Mouse (Mus musculus) c-Kit-positive CD71-positive TER-119-positive erythroid progenitor cells, embryonic 14.5 days (primary cell): ENCODE results near the gene Gsn.

Experiments used
- DNase-seq: peaks from one replicate; pipeline ENCODE4 v3.0.0-alpha.2; 2013; ENCODE audit warnings: low spot score

Gsn gene

GRCm38 (mm10) chr2:35325930-35326329 lies 69.8 kb downstream of the Gsn start:
- DNase-seq = no peak

DNA sequence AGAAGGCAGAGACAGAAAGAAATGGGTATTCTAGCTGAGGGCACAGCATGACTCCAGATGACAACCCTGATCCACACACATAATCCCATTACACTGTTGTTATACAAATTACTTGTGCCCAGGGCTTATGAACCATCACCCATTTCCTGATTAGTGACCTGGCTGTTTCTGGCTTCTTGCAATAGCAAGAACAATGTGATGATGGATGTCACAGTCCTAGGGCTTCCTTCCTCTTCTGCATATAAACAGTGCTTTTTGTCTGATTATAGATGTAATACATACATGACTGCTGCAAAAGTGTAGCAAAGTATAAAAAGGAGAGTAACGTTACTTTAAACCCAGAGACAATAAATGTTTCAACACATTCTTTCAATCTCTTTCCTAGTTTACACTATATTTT lies 70.8 kb downstream of the Gsn start:
- DNase-seq = no peak

- DNase-seq = peak; percentile 67
Observed at GRCm38 (mm10) chr2:35327583-35327982, 71.4 kb downstream of the Gsn start.

- DNase-seq = no peak
Observed at GRCm38 (mm10) chr2:35328064-35328792, 72.0 kb downstream of the Gsn start.

GRCm38 (mm10) chr2:35329061-35329460 lies 72.9 kb downstream of the Gsn start:
- no peak for DNase-seq

DNA sequence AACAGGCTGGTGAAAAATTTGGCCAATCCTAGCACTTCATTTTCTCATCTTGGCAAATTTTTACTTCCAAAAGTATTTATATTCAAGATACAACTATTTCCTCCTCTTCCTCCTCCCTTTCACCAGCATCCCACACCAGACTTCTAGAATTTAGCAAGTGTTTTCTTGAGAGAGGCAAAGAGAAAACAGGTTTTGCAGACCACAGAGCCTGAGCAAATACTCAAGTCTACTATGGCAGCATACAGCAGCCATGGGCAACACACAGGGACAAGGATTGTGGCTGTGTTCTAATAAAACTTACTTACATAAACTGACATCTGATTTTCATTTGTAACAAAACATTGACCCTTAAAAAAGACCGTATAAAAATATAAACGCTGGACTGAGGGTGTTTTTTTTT lies 75.0 kb downstream of the Gsn start:
- no peak for DNase-seq

DNA sequence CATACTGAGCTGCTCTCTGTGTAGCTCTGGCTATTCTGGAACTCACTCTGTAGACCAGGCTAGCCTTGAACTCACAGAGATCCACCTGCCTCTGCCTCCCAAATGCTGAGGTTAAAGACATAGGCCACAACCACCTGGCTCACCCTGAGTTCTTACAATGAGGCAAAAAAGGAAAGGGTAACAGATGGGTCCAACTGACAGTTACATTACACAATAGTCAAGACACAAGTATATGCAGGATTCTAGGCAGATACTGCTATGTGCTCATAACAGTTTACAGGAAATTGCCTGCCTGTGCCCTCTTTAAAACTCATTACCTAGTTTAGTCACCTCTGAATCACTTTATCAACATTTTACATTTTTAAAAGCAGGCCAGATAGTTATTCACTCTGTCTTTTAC lies 77.5 kb downstream of the Gsn start:
- no peak for DNase-seq

- no peak for DNase-seq
Observed at GRCm38 (mm10) chr2:35335620-35336019, 79.4 kb downstream of the Gsn start.

DNA sequence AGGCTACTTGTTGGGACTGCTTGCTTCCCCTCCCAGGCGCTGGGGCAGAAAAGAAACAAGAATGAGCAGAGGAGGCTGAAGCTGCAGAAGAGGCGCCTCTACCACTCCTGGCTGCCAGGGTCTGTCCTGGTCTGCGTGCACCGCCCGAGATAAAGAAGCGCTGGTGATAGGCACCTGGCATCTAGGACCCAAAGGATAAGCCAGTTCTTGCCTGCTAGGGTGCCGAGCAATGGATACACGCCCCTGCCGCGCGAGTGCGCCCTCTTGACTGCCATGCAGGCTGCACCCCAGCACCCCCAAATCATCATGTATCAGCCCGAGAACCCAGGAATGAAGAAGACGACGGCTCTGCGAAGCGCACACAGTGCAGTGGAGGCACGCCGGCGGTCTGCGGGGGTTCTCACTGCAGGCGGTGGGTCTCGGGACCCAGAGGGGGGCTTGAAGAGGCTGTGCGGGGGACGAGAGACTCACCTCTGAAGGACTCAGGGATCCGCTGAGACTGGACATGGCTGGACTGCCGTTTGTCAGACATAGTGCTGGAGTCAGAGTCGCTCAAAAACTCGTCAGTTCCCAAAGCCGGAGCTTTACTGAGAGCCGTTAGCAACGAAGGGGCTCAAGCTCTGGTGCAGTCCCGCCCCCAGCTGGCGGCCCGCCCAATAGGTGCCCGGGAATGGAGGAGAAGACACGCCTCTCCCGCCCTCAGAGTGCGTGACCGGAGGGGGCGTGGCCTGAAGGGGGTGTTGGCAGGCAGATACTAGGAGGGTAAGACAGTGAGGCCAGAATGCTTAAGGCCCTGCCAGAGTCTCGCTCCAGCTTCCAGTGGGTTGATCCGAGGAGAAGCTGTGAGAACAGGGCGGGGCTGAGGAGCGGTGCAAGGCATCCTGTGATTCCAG lies 80.5 kb downstream of the Gsn start, which contains the start of gene Stom:
Gene Stom, minus strand, starts transcription at position 589 of the 893 bp plus-strand sequence.
- DNase-seq = peak; percentile 99

DNA sequence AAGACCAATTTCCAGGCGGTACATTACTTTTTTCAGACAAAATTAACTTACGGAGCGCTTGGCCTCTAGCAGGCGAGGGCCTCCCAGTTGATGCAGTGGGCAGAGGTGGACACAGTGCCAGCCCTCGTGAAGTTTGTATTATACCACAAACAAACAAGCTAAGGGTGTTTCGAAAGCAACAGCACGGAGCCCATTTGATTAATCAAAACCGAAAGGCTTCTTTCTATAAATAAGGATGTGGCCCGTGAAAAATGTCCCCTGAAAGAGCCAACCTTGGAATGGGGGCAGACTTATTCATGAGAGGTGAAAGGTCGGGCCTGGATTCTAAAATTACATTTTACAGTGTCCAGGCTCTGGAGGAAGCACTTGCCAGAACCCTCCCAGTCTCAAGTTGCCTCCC lies 81.2 kb downstream of the Gsn start:
- no peak for DNase-seq

DNA sequence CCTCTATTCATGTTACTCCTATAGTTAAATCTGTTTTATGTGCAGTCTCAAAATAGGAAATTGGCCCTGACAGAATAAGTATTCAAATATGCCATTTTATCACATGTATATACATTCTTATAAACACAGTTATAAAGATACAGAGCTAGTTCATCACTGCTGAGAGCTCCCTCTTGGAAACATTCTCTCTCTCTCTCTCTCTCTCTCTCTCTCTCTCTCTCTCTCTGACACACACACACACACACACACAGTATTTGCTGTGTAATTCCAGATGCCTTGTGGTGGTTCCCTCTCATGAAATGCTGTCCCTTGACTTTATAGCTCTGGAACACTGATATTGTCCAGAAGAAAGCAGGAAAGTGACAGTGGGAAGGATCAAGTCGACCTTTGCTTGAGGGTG lies 81.9 kb downstream of the Gsn start:
- DNase-seq = no peak

GRCm38 (mm10) chr2:35338707-35339106 lies 82.5 kb downstream of the Gsn start:
- DNase-seq = no peak

DNA sequence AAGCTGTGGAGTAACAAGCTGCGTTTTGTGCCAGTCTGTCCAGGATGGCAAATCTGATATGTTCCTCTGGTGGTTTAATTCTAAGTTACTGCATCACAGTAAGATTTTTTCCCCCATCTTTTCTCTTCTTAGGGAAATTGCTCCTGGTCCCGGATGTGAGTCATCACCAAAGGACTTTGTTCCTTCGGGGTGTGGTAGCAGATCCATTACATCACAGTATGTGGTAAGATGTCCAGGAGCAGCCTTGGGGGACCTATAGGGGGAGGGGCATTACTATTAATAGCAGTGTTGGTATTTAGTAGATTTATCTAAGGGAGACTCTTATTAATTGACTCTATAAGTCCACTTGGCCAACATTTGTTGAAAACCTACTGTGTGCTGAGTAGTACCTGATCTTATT lies 86.4 kb downstream of the Gsn start:
- no peak for DNase-seq

DNA sequence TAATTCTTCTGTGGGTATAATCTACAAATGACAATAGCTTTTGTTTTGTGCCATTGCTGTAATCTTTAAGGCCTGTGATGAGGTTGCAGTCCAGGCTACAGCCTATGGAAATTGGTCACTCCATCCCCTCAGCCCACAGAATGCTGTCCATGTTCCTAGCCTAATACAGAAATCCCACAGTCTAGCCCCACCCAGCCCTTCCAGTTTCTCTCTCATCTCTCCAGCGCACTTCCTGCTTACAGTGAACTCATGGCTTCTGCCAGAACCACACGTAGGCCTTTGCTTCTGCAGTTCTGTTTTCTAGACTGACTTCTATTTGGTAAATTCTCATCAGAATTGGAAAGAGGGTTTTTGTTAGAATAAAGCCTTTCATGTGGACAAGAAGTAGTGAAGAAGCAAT lies 89.8 kb downstream of the Gsn start:
- DNase-seq = no peak

- no peak for DNase-seq
Observed at GRCm38 (mm10) chr2:35349184-35349583, 93.0 kb downstream of the Gsn start.
